In genomic region chr14:58657263-58657662, GRCm38 (mm10) we compare ENCODE assay signal across 28 mouse cellular contexts.
DNase-seq lines count a peak whose midpoint lies in the region; ATAC-seq and TF ChIP-seq lines count a peak whose summit lies in the region.
"Had no signal": no experiment of that assay in that cellular context is flagged by ENCODE, and none has a peak within 500 bp of the region (broad histone marks: within the 10 kb centered on the region; RNA-seq: fewer than 3 reads in every experiment).

No protein-coding gene starts in this region.

- H3K4me3 ChIP-seq in kidney, embryonic 15.5 days (replicated peaks): no peak overlapping the region
- H3K4me3 ChIP-seq in ES-E14 (ENCODE audit: insufficient read depth in 1 of 2, low read depth in 1 of 2, low read length in 2 of 2, poor library complexity in 1 of 2, severe bottlenecking in 1 of 2): no peak overlapping the region
- H3K4me3 ChIP-seq in embryonic facial prominence, embryonic 12.5 days: no peak overlapping the region
- no peak overlapping the region for H3K4me3 ChIP-seq in limb, embryonic 12.5 days (replicated peaks)
- H3K4me3 ChIP-seq in forebrain, embryonic 13.5 days: no peak overlapping the region
- H3K4me3 ChIP-seq: heart, embryonic 15.5 days; hindbrain, embryonic 13.5 days; layer of hippocampus, adult 2 months; left cerebral cortex, adult 2 months; midbrain, embryonic 10.5 days; midbrain, embryonic 15.5 days had no signal

- no peaks in the 10 kb centered on the region for H3K9me3 ChIP-seq in kidney, embryonic 15.5 days (replicated peaks)
- no peaks in the 10 kb centered on the region for H3K9me3 ChIP-seq in ES-E14 (ENCODE audit: control insufficient read depth, insufficient read depth, low read depth, low read length)
- no peaks in the 10 kb centered on the region for H3K9me3 ChIP-seq in embryonic facial prominence, embryonic 12.5 days
- no peaks in the 10 kb centered on the region for H3K9me3 ChIP-seq in limb, embryonic 12.5 days
- no peaks in the 10 kb centered on the region for H3K9me3 ChIP-seq in forebrain, embryonic 13.5 days (replicated peaks)
- H3K9me3 ChIP-seq: heart, embryonic 15.5 days; hindbrain, embryonic 13.5 days; midbrain, embryonic 10.5 days; midbrain, embryonic 15.5 days had no signal

- in situ Hi-C loops in ES-E14 (cut with MboI; ENCODE audit: low sequenced_read_pairs in 2 of 2, unreplicated experiment in 2 of 2): no loop called here

- no peak overlapping the region for H3K4me2 ChIP-seq in kidney, embryonic 15.5 days
- no peak overlapping the region for H3K4me2 ChIP-seq in embryonic facial prominence, embryonic 12.5 days (replicated peaks)
- H3K4me2 ChIP-seq in limb, embryonic 12.5 days: no peak overlapping the region
- H3K4me2 ChIP-seq in forebrain, embryonic 13.5 days: no peak overlapping the region
- H3K4me2 ChIP-seq: heart, embryonic 15.5 days; hindbrain, embryonic 13.5 days; midbrain, embryonic 15.5 days had no signal

- H3K27me3 ChIP-seq in kidney, embryonic 15.5 days: no peaks in the 10 kb centered on the region
- H3K27me3 ChIP-seq in embryonic facial prominence, embryonic 12.5 days: no peaks in the 10 kb centered on the region
- no peaks in the 10 kb centered on the region for H3K27me3 ChIP-seq in limb, embryonic 12.5 days
- no peaks in the 10 kb centered on the region for H3K27me3 ChIP-seq in forebrain, embryonic 13.5 days
- H3K27me3 ChIP-seq: heart, embryonic 15.5 days; hindbrain, embryonic 13.5 days; midbrain, embryonic 15.5 days; Patski had no signal

- DNase-seq in kidney, postnatal 4 days: no peak
- DNase-seq in ES-E14 (ENCODE audit: low read depth, low spot score): no peak
- DNase-seq in urinary bladder, postnatal 10 days (ENCODE audit: low spot score): no peak
- DNase-seq: adrenal gland, postnatal 14 days; B cell, adult 2 months; cerebellum, adult 11 months; cerebellum, adult 9-10 months; cerebellum, postnatal 36 days; forebrain, postnatal 0 days; gastrocnemius, postnatal 10 days; kidney, postnatal 10 days; liver; lung, adult 2 months; lung, postnatal 14 days; right cerebral cortex, postnatal 25 days; thymus, postnatal 25 days had no signal

- H3K27ac ChIP-seq in kidney, embryonic 15.5 days: peak overlapping the region; percentile 85
- H3K27ac ChIP-seq in ES-E14 (ENCODE audit: insufficient read depth, low read depth, low read length, poor library complexity, severe bottlenecking): peak overlapping the region; percentile 84; the same call in 1 of the 2 replicates
- H3K27ac ChIP-seq in embryonic facial prominence, embryonic 12.5 days: peak overlapping the region; percentile 57; the same call in 1 of the 2 replicates
- H3K27ac ChIP-seq in limb, embryonic 12.5 days: peak overlapping the region; percentile 79
- no peak overlapping the region for H3K27ac ChIP-seq in forebrain, embryonic 13.5 days
- H3K27ac ChIP-seq: heart, embryonic 15.5 days; hindbrain, embryonic 13.5 days; layer of hippocampus, adult 2 months; left cerebral cortex, adult 2 months; liver, embryonic 14.5 days; midbrain, embryonic 10.5 days; midbrain, embryonic 15.5 days had no signal

- WGBS in kidney, embryonic 15.5 days: 47% methylated on average over 2 of the region's 2 CpGs
- WGBS in embryonic facial prominence, embryonic 12.5 days: 53% methylated on average over 2 of the region's 2 CpGs
- 44% methylated on average over 2 of the region's 2 CpGs for WGBS in limb, embryonic 12.5 days
- WGBS in forebrain, embryonic 13.5 days: 48% methylated on average over 2 of the region's 2 CpGs

- ATAC-seq in kidney, embryonic 15.5 days (replicated peaks; ENCODE audit: low FRiP score): no peak
- 0 out of 2 replicates have a peak, but pooled peaks have one; percentile 64 for ATAC-seq in embryonic facial prominence, embryonic 12.5 days (ENCODE audit: insufficient number of reproducible peaks, insufficient read depth, low FRiP score, low TSS enrichment)
- no peak for ATAC-seq in limb, embryonic 12.5 days (ENCODE audit: insufficient number of reproducible peaks, insufficient read depth, low FRiP score, low TSS enrichment, low read depth)
- ATAC-seq in forebrain, embryonic 13.5 days: no peak
- ATAC-seq: forebrain, postnatal 0 days; midbrain, embryonic 15.5 days; Patski had no signal

- H3K36me3 ChIP-seq in kidney, embryonic 15.5 days: no peaks in the 10 kb centered on the region
- H3K36me3 ChIP-seq in ES-E14 (ENCODE audit: control insufficient read depth, insufficient read depth, low read length, poor library complexity, severe bottlenecking): no peaks in the 10 kb centered on the region
- H3K36me3 ChIP-seq in embryonic facial prominence, embryonic 12.5 days: no peaks in the 10 kb centered on the region
- H3K36me3 ChIP-seq in limb, embryonic 12.5 days: no peaks in the 10 kb centered on the region
- no peaks in the 10 kb centered on the region for H3K36me3 ChIP-seq in forebrain, embryonic 13.5 days (ENCODE audit: poor library complexity, severe bottlenecking)
- H3K36me3 ChIP-seq: heart, embryonic 15.5 days; hindbrain, embryonic 13.5 days; midbrain, embryonic 10.5 days; midbrain, embryonic 15.5 days had no signal

- H3K9ac ChIP-seq in kidney, embryonic 15.5 days: no peak overlapping the region
- no peak overlapping the region for H3K9ac ChIP-seq in ES-E14 (ENCODE audit: insufficient read depth, low read depth, low read length, poor library complexity, severe bottlenecking)
- H3K9ac ChIP-seq in embryonic facial prominence, embryonic 12.5 days: no peak overlapping the region
- no peak overlapping the region for H3K9ac ChIP-seq in limb, embryonic 12.5 days (replicated peaks)
- H3K9ac ChIP-seq in forebrain, embryonic 13.5 days: no peak overlapping the region
- H3K9ac ChIP-seq: forebrain, postnatal 0 days; heart, embryonic 15.5 days; hindbrain, embryonic 13.5 days; liver, embryonic 14.5 days; midbrain, embryonic 15.5 days had no signal

- H3K4me1 ChIP-seq in kidney, embryonic 15.5 days: peaks cover 16% of the 10 kb centered on the region
- peaks cover 1 to 17% of the 10 kb centered on the region in 2 experiments; a peak in 2 of 4 replicates for H3K4me1 ChIP-seq in ES-E14 (ENCODE audit: control insufficient read depth in 2 of 2, insufficient read depth in 2 of 2, low read length in 2 of 2, poor library complexity in 1 of 2)
- H3K4me1 ChIP-seq in embryonic facial prominence, embryonic 12.5 days: peaks cover 18% of the 10 kb centered on the region
- peaks cover 31% of the 10 kb centered on the region for H3K4me1 ChIP-seq in limb, embryonic 12.5 days (replicated peaks)
- peaks cover 12% of the 10 kb centered on the region for H3K4me1 ChIP-seq in forebrain, embryonic 13.5 days
- H3K4me1 ChIP-seq: midbrain, embryonic 15.5 days had no signal

TF ChIP-seq in ES-E14, 5 proteins besides CTCF, POLR2A, EP300 and RAD21:
- TF ChIP-seq CHD2 (IDR thresholded peaks at IDR 0.05; ENCODE audit: low read depth, low read length): no peak
